Mouse (Mus musculus): ENCODE results near the gene Idh3b.

Idh3b gene

GRCm38 (mm10) chr2:130283854-130284654, at the start of gene Idh3b:
Idh3b (minus strand) TSS chr2:130284547.
- peak; percentile 88 to 90 for DNase-seq (ENCODE audit: low spot score in 2 of 2)

- no peak for DNase-seq (ENCODE audit: low spot score in 2 of 2)
Observed at GRCm38 (mm10) chr2:130329502-130329901, 45.2 kb upstream of the Idh3b start.

GRCm38 (mm10) chr2:130327057-130327456, 42.7 kb upstream of the Idh3b start:
- no peak for DNase-seq (ENCODE audit: low spot score in 2 of 2)

GRCm38 (mm10) chr2:130303014-130303413, 18.7 kb upstream of the Idh3b start:
- DNase-seq (ENCODE audit: low spot score in 2 of 2): no peak

GRCm38 (mm10) chr2:130297580-130297979, 13.2 kb upstream of the Idh3b start:
- no peak for DNase-seq (ENCODE audit: low spot score in 2 of 2)

GRCm38 (mm10) chr2:130296134-130296745, 11.9 kb upstream of the Idh3b start:
- no peak for DNase-seq (ENCODE audit: low spot score in 2 of 2)

- DNase-seq (ENCODE audit: low spot score in 2 of 2): peak in 1 of 2 experiments; percentile 37
Observed at GRCm38 (mm10) chr2:130295331-130296133, 11.2 kb upstream of the Idh3b start.

GRCm38 (mm10) chr2:130294936-130295277, 10.6 kb upstream of the Idh3b start, which contains the start of gene Ebf4:
Ebf4 (plus strand) TSS chr2:130295169.
- DNase-seq (ENCODE audit: low spot score in 2 of 2): no peak

GRCm38 (mm10) chr2:130294218-130294935, 10.0 kb upstream of the Idh3b start:
- no peak for DNase-seq (ENCODE audit: low spot score in 2 of 2)

- no peak for DNase-seq (ENCODE audit: low spot score in 2 of 2)
Observed at GRCm38 (mm10) chr2:130293486-130293885, 9.1 kb upstream of the Idh3b start.

GRCm38 (mm10) chr2:130293009-130293408, 8.7 kb upstream of the Idh3b start:
- DNase-seq (ENCODE audit: low spot score in 2 of 2): no peak

- peak; percentile 65 to 74 for DNase-seq (ENCODE audit: low spot score in 2 of 2)
Observed at GRCm38 (mm10) chr2:130291434-130291833, 7.1 kb upstream of the Idh3b start.

GRCm38 (mm10) chr2:130289086-130289485, 4.7 kb upstream of the Idh3b start:
- DNase-seq (ENCODE audit: low spot score in 2 of 2): no peak

- DNase-seq (ENCODE audit: low spot score in 2 of 2): no peak
Observed at GRCm38 (mm10) chr2:130280818-130281217, 3.5 kb downstream of the Idh3b start.

GRCm38 (mm10) chr2:130280224-130280623, 4.1 kb downstream of the Idh3b start:
- DNase-seq (ENCODE audit: low spot score in 2 of 2): no peak

GRCm38 (mm10) chr2:130279600-130280091, 4.7 kb downstream of the Idh3b start:
- DNase-seq (ENCODE audit: low spot score in 2 of 2): no peak

GRCm38 (mm10) chr2:130275649-130276048, 8.7 kb downstream of the Idh3b start:
- no peak for DNase-seq (ENCODE audit: low spot score in 2 of 2)

GRCm38 (mm10) chr2:130274862-130275261, 9.5 kb downstream of the Idh3b start:
- DNase-seq (ENCODE audit: low spot score in 2 of 2): no peak

GRCm38 (mm10) chr2:130274149-130274861, 10.0 kb downstream of the Idh3b start, which contains the start of gene Nop56:
Nop56 (plus strand) TSS chr2:130274430.
- DNase-seq (ENCODE audit: low spot score in 2 of 2): peak; percentile 98 to 99

GRCm38 (mm10) chr2:130273732-130274131, 10.6 kb downstream of the Idh3b start:
- no peak for DNase-seq (ENCODE audit: low spot score in 2 of 2)

GRCm38 (mm10) chr2:130268074-130268473, 16.3 kb downstream of the Idh3b start:
- no peak for DNase-seq (ENCODE audit: low spot score in 2 of 2)
